Mouse (Mus musculus): Measurements from ENCODE around the gene Dmbt1. TPM values are rescaled to one million over a fixed set of nuclear protein-coding genes. Genes with fewer than 3 reads are reported as not detected.
"Not testable (repeated sequence)": the region's sequence is repeated elsewhere in the genome, so short reads cannot be mapped to it uniquely, and the experiment has no call there.

Gene Dmbt1
- total and polyA plus RNA-seq, 3 experiments, result not detected

DNA sequence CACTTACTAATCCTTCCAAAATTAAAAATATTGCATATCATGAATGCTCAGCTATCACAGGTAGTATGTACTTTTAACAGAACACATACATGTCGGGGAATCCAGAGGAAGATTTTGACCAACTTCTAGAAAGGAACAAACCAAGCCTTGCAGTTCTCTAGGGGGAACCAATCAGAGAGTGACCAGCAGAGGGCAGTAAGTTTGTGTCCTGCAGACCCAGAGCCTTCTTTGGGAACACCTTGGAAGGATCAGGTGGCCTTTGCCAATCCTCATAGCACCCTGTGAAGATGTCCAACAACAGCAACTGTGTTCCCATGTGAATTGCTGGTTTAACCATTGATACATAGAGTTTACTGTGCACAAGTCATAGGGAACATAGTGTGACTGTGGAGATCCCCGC, 30.7 kb downstream of the Dmbt1 start:
- Histone ChIP-seq H3K4me1 (ENCODE audit: control insufficient read depth in 1 of 2, insufficient read depth in 2 of 2, low read length in 2 of 2) (no peaks in the 10 kb centered on the region), H3K9me3 (replicated peaks; ENCODE audit: insufficient read depth, low read length) (no peaks in the 10 kb centered on the region), H3K79me2 (ENCODE audit: control insufficient read depth, insufficient read depth, low read length, poor library complexity) (no peaks in the 10 kb centered on the region), H3K9ac (ENCODE audit: control insufficient read depth, low read depth, low read length, poor library complexity, severe bottlenecking) (no peak overlapping the region), H3K27ac (ENCODE audit: control insufficient read depth, low read depth, low read length) (no peak overlapping the region), H3K27me3 (ENCODE audit: control insufficient read depth in 1 of 2, insufficient read depth in 2 of 2, low read length in 2 of 2) (no peaks in the 10 kb centered on the region), H3K36me3 (ENCODE audit: control insufficient read depth in 1 of 2, insufficient read depth in 2 of 2, low read length in 2 of 2) (no peaks in the 10 kb centered on the region), H3K4me3 (ENCODE audit: control insufficient read depth in 1 of 2, insufficient read depth in 1 of 2, low read depth in 2 of 2, low read length in 2 of 2) (no peak overlapping the region)
- TF ChIP-seq CHD2 (IDR thresholded peaks at IDR 0.05; ENCODE audit: low read length) (no peak), CTCF (IDR thresholded peaks at IDR 0.05 in 2 of 3, conservative IDR thresholded peaks at IDR 0.05 in 1 of 3; ENCODE audit: control insufficient read depth in 1 of 3, insufficient read depth in 1 of 3, low read depth in 2 of 3, low read length in 3 of 3, poor library complexity in 1 of 3, severe bottlenecking in 1 of 3) (peak; percentile 6 to 11 (median 11); a peak in 1 of 6 replicates)
- no peak for DNase-seq (ENCODE audit: low read depth, low spot score)

DNA sequence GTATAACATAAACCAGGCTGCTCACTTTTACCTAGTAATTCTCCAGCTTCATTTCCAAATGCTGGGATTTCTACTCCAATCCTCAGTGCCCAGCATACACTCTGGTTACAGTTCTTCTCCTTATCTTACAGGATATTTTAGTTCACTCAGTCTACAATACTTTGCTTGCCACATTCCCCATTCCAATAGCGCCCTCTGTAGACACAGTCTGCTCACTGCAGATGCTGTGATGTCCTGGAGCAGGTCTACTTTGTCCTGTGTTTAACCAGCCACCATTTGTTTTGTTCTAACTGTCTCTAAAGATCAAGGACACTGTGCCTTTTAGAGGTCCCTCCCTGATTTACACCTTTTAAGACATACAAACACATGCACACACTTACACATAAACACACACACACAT, 36.3 kb downstream of the Dmbt1 start:
- not testable (repeated sequence) for H3K27me3 ChIP-seq (ENCODE audit: control insufficient read depth in 1 of 2, insufficient read depth in 2 of 2, low read length in 2 of 2); H3K27ac ChIP-seq (ENCODE audit: control insufficient read depth, low read depth, low read length); DNase-seq (ENCODE audit: low read depth, low spot score); H3K9ac ChIP-seq (ENCODE audit: control insufficient read depth, low read depth, low read length, poor library complexity, severe bottlenecking); H3K36me3 ChIP-seq (ENCODE audit: control insufficient read depth in 1 of 2, insufficient read depth in 2 of 2, low read length in 2 of 2); H3K4me1 ChIP-seq (ENCODE audit: control insufficient read depth in 1 of 2, insufficient read depth in 2 of 2, low read length in 2 of 2); H3K79me2 ChIP-seq (ENCODE audit: control insufficient read depth, insufficient read depth, low read length, poor library complexity); H3K4me3 ChIP-seq (ENCODE audit: control insufficient read depth in 1 of 2, insufficient read depth in 1 of 2, low read depth in 2 of 2, low read length in 2 of 2); H3K9me3 ChIP-seq (replicated peaks; ENCODE audit: insufficient read depth, low read length)

DNA sequence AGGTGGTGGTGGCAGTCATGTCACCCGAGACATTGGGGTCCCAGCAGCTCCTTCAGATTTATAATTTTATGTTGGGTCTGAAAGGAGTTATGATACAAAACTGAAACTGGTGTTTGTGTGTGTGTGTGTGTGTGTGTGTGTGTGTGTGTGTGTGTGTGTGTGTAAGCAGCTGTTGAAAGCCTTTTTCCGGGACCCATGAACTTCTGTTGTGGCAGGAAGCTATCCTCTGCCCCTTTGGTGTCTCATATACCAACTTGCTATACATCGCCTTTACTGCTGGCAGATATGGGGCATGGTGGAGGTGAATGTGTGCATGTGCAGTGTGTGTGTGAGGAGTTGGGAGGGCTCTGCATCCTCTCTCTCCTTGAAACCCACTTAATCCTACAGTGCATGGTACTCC, 41.6 kb downstream of the Dmbt1 start:
- not testable (repeated sequence) for H3K27ac ChIP-seq (ENCODE audit: control insufficient read depth, low read depth, low read length); H3K9me3 ChIP-seq (replicated peaks; ENCODE audit: insufficient read depth, low read length); H3K9ac ChIP-seq (ENCODE audit: control insufficient read depth, low read depth, low read length, poor library complexity, severe bottlenecking); H3K4me3 ChIP-seq (ENCODE audit: control insufficient read depth in 1 of 2, insufficient read depth in 1 of 2, low read depth in 2 of 2, low read length in 2 of 2); DNase-seq (ENCODE audit: low read depth, low spot score); H3K79me2 ChIP-seq (ENCODE audit: control insufficient read depth, insufficient read depth, low read length, poor library complexity); H3K27me3 ChIP-seq (ENCODE audit: control insufficient read depth in 1 of 2, insufficient read depth in 2 of 2, low read length in 2 of 2); H3K36me3 ChIP-seq (ENCODE audit: control insufficient read depth in 1 of 2, insufficient read depth in 2 of 2, low read length in 2 of 2); H3K4me1 ChIP-seq (ENCODE audit: control insufficient read depth in 1 of 2, insufficient read depth in 2 of 2, low read length in 2 of 2)

DNA sequence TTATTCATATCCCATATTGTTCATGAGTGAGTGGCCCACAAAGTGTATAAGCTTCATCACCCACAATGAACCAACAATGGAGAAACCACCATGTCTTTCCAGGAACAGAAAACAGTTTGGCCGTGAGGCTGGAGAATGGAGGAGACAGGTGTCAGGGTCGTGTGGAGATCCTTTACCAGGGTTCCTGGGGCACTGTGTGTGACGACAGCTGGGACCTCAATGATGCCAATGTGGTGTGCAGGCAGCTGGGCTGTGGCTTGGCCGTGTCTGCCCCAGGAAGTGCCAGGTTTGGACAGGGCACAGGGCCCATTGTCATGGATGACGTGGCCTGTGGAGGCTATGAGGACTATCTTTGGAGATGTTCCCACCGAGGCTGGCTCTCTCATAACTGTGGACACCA, 42.2 kb downstream of the Dmbt1 start:
- H3K9ac ChIP-seq (ENCODE audit: control insufficient read depth, low read depth, low read length, poor library complexity, severe bottlenecking); H3K4me3 ChIP-seq (ENCODE audit: control insufficient read depth in 1 of 2, insufficient read depth in 1 of 2, low read depth in 2 of 2, low read length in 2 of 2); H3K27ac ChIP-seq (ENCODE audit: control insufficient read depth, low read depth, low read length); H3K79me2 ChIP-seq (ENCODE audit: control insufficient read depth, insufficient read depth, low read length, poor library complexity); H3K36me3 ChIP-seq (ENCODE audit: control insufficient read depth in 1 of 2, insufficient read depth in 2 of 2, low read length in 2 of 2); H3K27me3 ChIP-seq (ENCODE audit: control insufficient read depth in 1 of 2, insufficient read depth in 2 of 2, low read length in 2 of 2); DNase-seq (ENCODE audit: low read depth, low spot score); H3K4me1 ChIP-seq (ENCODE audit: control insufficient read depth in 1 of 2, insufficient read depth in 2 of 2, low read length in 2 of 2); H3K9me3 ChIP-seq (replicated peaks; ENCODE audit: insufficient read depth, low read length): not testable (repeated sequence)

DNA sequence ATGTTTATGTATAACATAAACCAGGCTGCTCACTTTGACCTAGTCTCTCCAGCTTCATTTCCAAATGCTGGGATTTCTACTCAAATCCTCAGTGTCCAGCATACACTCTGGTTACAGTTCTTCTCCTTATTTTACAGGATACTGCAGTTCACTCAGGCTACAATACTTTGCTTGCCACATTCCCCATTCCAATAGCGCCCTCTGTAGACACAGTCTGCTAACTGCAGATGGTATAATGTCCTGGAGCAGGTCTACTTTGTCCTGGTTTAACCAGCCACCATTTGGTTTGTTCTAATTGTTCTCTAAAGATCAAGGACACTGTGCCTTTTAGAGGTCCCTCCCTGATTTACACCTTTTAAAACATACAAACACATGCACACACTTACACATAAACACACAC, 44.1 kb downstream of the Dmbt1 start:
- TF ChIP-seq ZC3H11A (IDR thresholded peaks at IDR 0.05; ENCODE audit: low read depth, low read length) (no peak), MAFK (IDR thresholded peaks at IDR 0.05; ENCODE audit: borderline replicate concordance, low read depth, low read length) (no peak), CTCF (IDR thresholded peaks at IDR 0.05 in 2 of 3, conservative IDR thresholded peaks at IDR 0.05 in 1 of 3; ENCODE audit: control insufficient read depth in 1 of 3, insufficient read depth in 1 of 3, low read depth in 2 of 3, low read length in 3 of 3, poor library complexity in 1 of 3, severe bottlenecking in 1 of 3) (peak in 1 of 3 experiments; percentile 16; a peak in 1 of 6 replicates), ELF1 (IDR thresholded peaks at IDR 0.05; ENCODE audit: low read depth, low read length) (no peak), RAD21 (IDR thresholded peaks at IDR 0.05; ENCODE audit: low read depth, low read length) (peak; percentile 21)
- Histone ChIP-seq H3K27ac (ENCODE audit: control insufficient read depth, low read depth, low read length) (no peak overlapping the region), H3K79me2 (ENCODE audit: control insufficient read depth, insufficient read depth, low read length, poor library complexity) (no peaks in the 10 kb centered on the region), H3K4me1 (ENCODE audit: control insufficient read depth in 1 of 2, insufficient read depth in 2 of 2, low read length in 2 of 2) (no peaks in the 10 kb centered on the region), H3K4me3 (ENCODE audit: control insufficient read depth in 1 of 2, insufficient read depth in 1 of 2, low read depth in 2 of 2, low read length in 2 of 2) (no peak overlapping the region), H3K36me3 (ENCODE audit: control insufficient read depth in 1 of 2, insufficient read depth in 2 of 2, low read length in 2 of 2) (no peaks in the 10 kb centered on the region), H3K9me3 (replicated peaks; ENCODE audit: insufficient read depth, low read length) (no peaks in the 10 kb centered on the region), H3K27me3 (ENCODE audit: control insufficient read depth in 1 of 2, insufficient read depth in 2 of 2, low read length in 2 of 2) (no peaks in the 10 kb centered on the region), H3K9ac (ENCODE audit: control insufficient read depth, low read depth, low read length, poor library complexity, severe bottlenecking) (no peak overlapping the region)
- peak; percentile 2 for DNase-seq (ENCODE audit: low read depth, low spot score)

DNA sequence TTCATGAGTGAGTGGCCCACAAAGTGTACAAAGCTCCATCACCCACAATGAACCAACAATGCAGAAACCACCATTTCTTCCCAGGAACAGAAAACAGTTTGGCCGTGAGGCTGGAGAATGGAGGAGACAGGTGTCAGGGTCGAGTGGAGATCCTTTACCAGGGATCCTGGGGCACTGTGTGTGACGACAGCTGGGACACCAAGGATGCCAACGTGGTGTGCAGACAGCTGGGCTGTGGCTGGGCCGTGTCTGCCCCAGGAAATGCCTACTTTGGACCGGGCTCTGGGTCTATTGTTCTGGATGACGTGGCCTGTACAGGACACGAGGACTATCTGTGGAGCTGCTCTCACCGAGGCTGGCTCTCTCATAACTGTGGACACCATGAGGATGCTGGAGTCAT, 50.5 kb downstream of the Dmbt1 start:
- H3K9me3 ChIP-seq (replicated peaks; ENCODE audit: insufficient read depth, low read length); H3K4me3 ChIP-seq (ENCODE audit: control insufficient read depth in 1 of 2, insufficient read depth in 1 of 2, low read depth in 2 of 2, low read length in 2 of 2); H3K36me3 ChIP-seq (ENCODE audit: control insufficient read depth in 1 of 2, insufficient read depth in 2 of 2, low read length in 2 of 2); DNase-seq (ENCODE audit: low read depth, low spot score); H3K9ac ChIP-seq (ENCODE audit: control insufficient read depth, low read depth, low read length, poor library complexity, severe bottlenecking); H3K27me3 ChIP-seq (ENCODE audit: control insufficient read depth in 1 of 2, insufficient read depth in 2 of 2, low read length in 2 of 2); H3K4me1 ChIP-seq (ENCODE audit: control insufficient read depth in 1 of 2, insufficient read depth in 2 of 2, low read length in 2 of 2); H3K27ac ChIP-seq (ENCODE audit: control insufficient read depth, low read depth, low read length); H3K79me2 ChIP-seq (ENCODE audit: control insufficient read depth, insufficient read depth, low read length, poor library complexity): not testable (repeated sequence)
